Mouse (Mus musculus): ENCODE measurements around the gene Rusc2. TPM values are rescaled to one million over a fixed set of nuclear protein-coding genes. Genes with fewer than 3 reads are reported as not detected.

Rusc2 gene
- 4.6 and 5.8 TPM in 2 replicates for polyA plus RNA-seq (2012; ENCODE audit: low replicate concordance)

GRCm38 (mm10) chr4:43381408-43382154 is at the start of gene Rusc2:
TSS of gene Rusc2 (plus strand) at chr4:43381979.

GRCm38 (mm10) chr4:43428946-43429345 is 47.2 kb downstream of the Rusc2 start, which contains the start of gene Fam166b:
TSS of gene Fam166b (minus strand) at chr4:43429134.

DNA sequence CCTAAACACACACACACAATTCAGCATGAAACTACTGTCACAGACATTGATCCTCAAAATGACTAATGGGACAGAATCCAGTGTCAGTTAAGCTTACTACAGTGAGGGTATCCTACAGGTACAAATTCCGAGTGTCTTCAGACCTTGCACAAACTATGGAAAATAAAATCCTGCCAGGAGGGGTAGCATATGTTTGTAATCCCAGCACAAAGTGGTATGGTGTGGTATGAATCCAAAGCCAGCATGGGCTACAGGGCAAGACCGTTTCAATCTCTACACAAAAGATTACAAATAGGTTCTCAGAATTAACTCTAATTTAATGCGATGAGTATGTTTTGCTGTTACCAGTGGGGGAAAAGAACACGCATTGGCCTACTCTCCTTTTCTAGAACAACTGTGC is 59.9 kb downstream of the Rusc2 start, which contains the start of gene Tesk1:
Gene Tesk1 (plus strand): TSS at position 301 of the 400 bp plus-strand sequence.

GRCm38 (mm10) chr4:43454041-43454836 is 72.5 kb downstream of the Rusc2 start, which contains the start of gene Cd72:
TSS of gene Cd72 (minus strand) at chr4:43454628.

Other genes starting within 250 kb of the Rusc2 start
- 0.15 TPM in 1 of 2 replicates, not detected in the other for gene Atp8b5, start 114.8 kb upstream of the Rusc2 start, polyA plus RNA-seq (2012; ENCODE audit: low replicate concordance)
- gene Fam166b, start 47.2 kb downstream of the Rusc2 start, polyA plus RNA-seq (2012; ENCODE audit: low replicate concordance) = not detected in 2 replicates
- 61.5 and 66.9 TPM in 2 replicates for gene Tesk1, start 60.0 kb downstream of the Rusc2 start, polyA plus RNA-seq (2012; ENCODE audit: low replicate concordance)
- gene Cd72, start 72.6 kb downstream of the Rusc2 start, polyA plus RNA-seq (2012; ENCODE audit: low replicate concordance) = 13.1 and 30.5 TPM in 2 replicates
- gene Sit1, start 101.8 kb downstream of the Rusc2 start, polyA plus RNA-seq (2012; ENCODE audit: low replicate concordance) = 2.5 and 7.0 TPM in 2 replicates
- 57.3 and 118 TPM in 2 replicates for gene Ccdc107, start 110.9 kb downstream of the Rusc2 start, polyA plus RNA-seq (2012; ENCODE audit: low replicate concordance)
- 10.8 and 15.0 TPM in 2 replicates for gene Arhgef39, start 117.7 kb downstream of the Rusc2 start, polyA plus RNA-seq (2012; ENCODE audit: low replicate concordance)
- gene Car9, start 125.0 kb downstream of the Rusc2 start, polyA plus RNA-seq (2012; ENCODE audit: low replicate concordance) = 0.71 TPM in 1 of 2 replicates, not detected in the other
- 1.2 and 2.0 TPM in 2 replicates for gene Tpm2, start 141.8 kb downstream of the Rusc2 start, polyA plus RNA-seq (2012; ENCODE audit: low replicate concordance)
- gene Creb3, start 180.4 kb downstream of the Rusc2 start, polyA plus RNA-seq (2012; ENCODE audit: low replicate concordance) = 2.3 and 2.7 TPM in 2 replicates
- 171 and 216 TPM in 2 replicates for gene Tln1, start 180.7 kb downstream of the Rusc2 start, polyA plus RNA-seq (2012; ENCODE audit: low replicate concordance)
- gene Rgp1, start 196.7 kb downstream of the Rusc2 start, polyA plus RNA-seq (2012; ENCODE audit: low replicate concordance) = 10.0 and 92.3 TPM in 2 replicates
- 5.8 and 15.7 TPM in 2 replicates for gene Gba2, start 196.9 kb downstream of the Rusc2 start, polyA plus RNA-seq (2012; ENCODE audit: low replicate concordance)
- gene Msmp, start 202.5 kb downstream of the Rusc2 start, polyA plus RNA-seq (2012; ENCODE audit: low replicate concordance) = not detected in 2 replicates
- gene Npr2, start 250.0 kb downstream of the Rusc2 start, polyA plus RNA-seq (2012; ENCODE audit: low replicate concordance) = 0.08 and 0.18 TPM in 2 replicates

Measured in leukemia stem cell, adult 10-12 weeks (primary cell).